Mouse (Mus musculus) liver, postnatal 0 days (tissue): ENCODE measurements around the gene Kcnj11.

Experiments used
- CTCF ChIP-seq: sonication (generic); IDR thresholded peaks from 2 replicates; pipeline ENCODE4 v1.5.1; 2016; ENCODE audit warnings: antibody characterized with exemption, low read depth
- EP300 ChIP-seq: IDR thresholded peaks from 2 replicates; pipeline ENCODE4 v1.6.1; 2016; ENCODE audit warnings: antibody characterized with exemption, low read depth, mild to moderate bottlenecking

GRCm38 (mm10) chr7:46104256-46104915 lies 3.8 kb upstream of the Kcnj11 start:
- TF ChIP-seq CTCF (no peak), EP300 (no peak)
